Mouse (Mus musculus) lung, adult 2 months (tissue): ENCODE measurements around the gene Tcte1. TPM values are rescaled to one million over a fixed set of nuclear protein-coding genes. Genes with fewer than 3 reads are reported as not detected.
A peak's percentile ranks its signal among the peaks of the same experiment; 100 is the strongest.

Source experiments
- DNase-seq: peaks from one replicate; pipeline ENCODE4 v3.0.0; 2022
- H3K4me1 ChIP-seq: fragments of 200-500 bp; 2 replicates; pipeline ENCODE4 v1.6.1; 2011; ENCODE audit warnings: low read length; ENCODE audit not compliant: control insufficient read depth, insufficient read depth
- H3K4me3 ChIP-seq: fragments of 200-500 bp; replicated peaks from 2 replicates; pipeline ENCODE3; 2011; ENCODE audit warnings: low read depth, mild to moderate bottlenecking, control low read depth, low read length; ENCODE audit errors: extremely low read depth
- CTCF ChIP-seq: fragments of 200-500 bp; IDR thresholded peaks from 2 replicates; pipeline ENCODE4 v1.5.1; 2011; ENCODE audit warnings: mild to moderate bottlenecking, low read length, control low read depth; ENCODE audit not compliant: insufficient read depth
- POLR2A ChIP-seq: fragments of 200-500 bp; IDR thresholded peaks from 2 replicates; pipeline ENCODE4 v1.6.1; 2011; ENCODE audit warnings: low read depth, mild to moderate bottlenecking, control low read depth, low read length, borderline replicate concordance; ENCODE audit errors: extremely low read depth
- WGBS: fragments of 180-500 bp; shearing (Covaris S2); methylation state at CpG from one replicate; pipeline ENCODE4 v1.1.7; 2018; 5-methylcytosine and 5-hydroxymethylcytosine counted together
- polyA plus RNA-seq: library from polyadenylated mRNA; depleted of rRNA; stranded (reverse); fragments of >200 nt; gene quantifications from 2 replicates; pipeline ENCODE4 v1.2.3, GENCODE M21; 2012

Tcte1 gene
- polyA plus RNA-seq, 1 experiment: 11.0 TPM

DNA sequence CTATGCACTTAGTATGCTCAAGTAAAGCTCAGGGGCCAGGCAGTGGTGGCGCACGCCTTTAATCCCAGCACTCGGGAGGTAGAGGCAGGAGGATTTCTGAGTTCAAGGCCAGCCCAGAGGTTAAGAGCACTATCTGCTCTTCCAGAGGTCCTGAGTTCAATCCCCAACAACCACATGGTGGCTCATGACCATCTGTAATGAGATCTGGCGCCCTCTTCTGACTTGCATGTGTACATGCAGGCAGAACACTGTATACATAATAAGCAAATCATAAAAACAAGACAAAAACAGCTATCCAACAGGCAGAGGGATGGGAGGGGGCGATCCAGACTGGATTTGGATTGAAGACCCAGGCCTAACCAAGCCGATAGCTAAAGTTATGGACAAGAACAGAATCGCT lies 55.6 kb downstream of the Tcte1 start:
- WGBS: 78% methylated on average over 7 of the region's 7 CpGs
- TF ChIP-seq CTCF (peak; percentile 17; the same call in 1 of the 2 replicates), POLR2A (no peak)
- no peak for DNase-seq
- H3K4me3 ChIP-seq: no peak overlapping the region
- H3K4me1 ChIP-seq: peaks cover 10% of the 10 kb centered on the region

DNA sequence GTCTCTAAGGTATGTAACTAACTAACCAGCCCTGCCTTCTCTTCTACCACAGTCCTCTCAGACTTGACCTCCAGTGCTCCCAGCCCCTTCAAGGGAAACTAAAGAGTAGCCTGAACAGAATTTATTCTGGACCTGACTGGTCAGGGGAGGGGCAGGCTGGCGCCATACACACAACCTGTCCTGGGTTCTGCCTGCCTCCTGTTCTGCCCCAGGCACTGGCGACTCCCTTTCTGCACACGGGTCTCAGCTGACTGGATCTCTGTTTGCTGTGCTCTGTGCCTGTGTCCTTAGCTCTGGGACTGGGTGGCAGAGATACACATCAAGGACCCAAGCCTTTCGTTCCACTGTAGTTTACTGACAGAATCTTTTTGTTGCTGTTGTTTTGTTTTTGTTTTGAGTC lies 56.3 kb downstream of the Tcte1 start:
- no peak for DNase-seq
- WGBS: 76% methylated on average over 4 of the region's 4 CpGs
- no peak overlapping the region for H3K4me3 ChIP-seq
- TF ChIP-seq POLR2A (no peak), CTCF (no peak)
- H3K4me1 ChIP-seq: peaks cover 11% of the 10 kb centered on the region

GRCm38 (mm10) chr17:45580958-45581477 lies 57.8 kb downstream of the Tcte1 start:
- H3K4me3 ChIP-seq: no peak overlapping the region
- DNase-seq: no peak

DNA sequence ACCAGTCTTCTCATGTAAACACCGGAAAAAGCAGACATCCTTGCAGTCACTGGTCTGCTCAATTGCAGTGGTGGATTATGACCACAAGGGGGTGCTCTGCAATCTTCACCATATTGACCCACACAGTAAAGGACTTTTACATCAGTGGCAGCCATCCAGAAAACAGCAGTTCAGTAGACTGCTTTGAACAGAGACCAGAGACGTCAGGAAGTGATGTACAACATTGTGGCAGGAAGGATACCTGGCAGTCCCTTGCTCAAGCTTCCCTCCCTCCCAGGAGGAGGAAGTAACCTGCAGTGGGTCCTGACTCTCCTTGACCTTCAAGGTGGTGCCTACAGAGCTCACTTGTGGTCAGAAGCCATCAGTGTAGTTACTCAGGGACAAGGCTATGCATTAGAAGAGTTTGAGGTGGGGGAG lies 58.3 kb downstream of the Tcte1 start:
- WGBS: 3% methylated on average over 2 of the region's 2 CpGs
- Histone ChIP-seq H3K4me3 (no peak overlapping the region), H3K4me1 (peaks cover 23% of the 10 kb centered on the region)
- DNase-seq: peak; percentile 64
- peak; percentile 56 for TF ChIP-seq CTCF
- no peak for TF ChIP-seq POLR2A

More at GRCm38 (mm10) chr17:45580958-45581477, 57.8 kb downstream of the Tcte1 start:
- WGBS: 16% methylated on average over 12 of the region's 12 CpGs
- no peak for TF ChIP-seq CTCF
- TF ChIP-seq POLR2A: no peak
- peaks cover 22% of the 10 kb centered on the region for H3K4me1 ChIP-seq

DNA sequence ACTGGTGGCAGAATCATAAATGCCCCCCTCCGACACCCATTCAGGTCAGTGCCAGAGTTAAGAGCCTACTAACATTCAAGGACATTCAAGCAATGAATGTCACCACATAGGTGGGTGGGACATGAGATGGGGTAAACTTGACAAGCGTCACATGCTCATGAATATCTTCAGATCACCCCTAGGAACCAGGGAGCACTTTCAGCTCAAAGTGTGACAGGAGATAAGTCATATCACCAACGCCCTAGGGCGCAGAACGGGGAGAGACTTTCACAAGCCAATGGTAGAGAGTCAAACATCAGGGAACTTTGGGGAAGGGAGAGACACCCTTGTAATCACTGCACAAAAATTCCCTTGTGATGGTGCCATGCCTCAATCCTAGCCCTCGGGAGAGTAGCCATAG lies 59.0 kb downstream of the Tcte1 start:
- H3K4me1 ChIP-seq: peaks cover 23% of the 10 kb centered on the region
- no peak overlapping the region for H3K4me3 ChIP-seq
- TF ChIP-seq POLR2A: no peak
- no peak for TF ChIP-seq CTCF
- no peak for DNase-seq
- 92% methylated on average over 6 of the region's 6 CpGs for WGBS

GRCm38 (mm10) chr17:45582715-45583355 lies 59.6 kb downstream of the Tcte1 start:
- peaks cover 23% of the 10 kb centered on the region for H3K4me1 ChIP-seq
- TF ChIP-seq CTCF (peak; percentile 53), POLR2A (no peak)
- WGBS: 44% methylated on average over 6 of the region's 6 CpGs
- DNase-seq: no peak
- H3K4me3 ChIP-seq: no peak overlapping the region

DNA sequence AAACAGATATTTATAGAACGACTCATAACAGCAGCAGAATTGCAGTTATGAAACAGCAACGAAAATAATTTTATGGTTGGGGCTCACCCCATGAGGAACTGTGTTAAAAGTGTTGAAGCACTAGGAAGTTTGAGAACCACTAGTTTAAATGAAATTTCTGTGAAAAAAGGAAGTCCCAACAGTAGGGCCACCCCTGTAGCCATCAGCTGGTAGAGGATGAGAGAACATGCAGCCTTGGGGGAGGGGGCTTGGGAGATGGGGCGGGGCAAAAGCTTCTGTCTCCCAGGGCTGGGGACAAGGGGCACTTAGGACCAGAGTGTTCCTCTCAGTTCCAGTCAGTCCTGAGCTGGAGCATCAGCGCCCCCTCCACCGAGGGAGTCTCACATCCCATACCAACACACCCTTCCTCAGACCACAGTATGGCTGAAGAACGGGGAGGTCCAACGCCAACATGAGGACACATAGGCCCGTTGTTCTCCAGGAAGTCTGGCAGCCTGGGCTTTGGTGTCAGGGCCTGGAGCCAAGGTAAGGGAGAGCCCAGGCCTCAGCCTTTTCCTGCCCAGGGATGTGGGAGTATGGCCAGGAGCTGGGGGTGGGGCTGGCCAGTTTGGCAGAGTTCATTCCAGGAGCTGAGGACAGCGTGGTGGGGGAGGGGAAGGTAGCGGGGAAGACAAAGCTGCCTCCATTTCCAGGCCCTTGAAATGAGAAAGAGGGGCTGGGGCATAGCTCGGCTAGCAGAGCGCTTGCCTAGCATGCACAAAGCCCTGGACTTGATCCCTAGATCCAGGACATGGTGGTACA lies 61.1 kb downstream of the Tcte1 start:
- peak; percentile 27; the same call in 1 of the 2 replicates for TF ChIP-seq POLR2A
- TF ChIP-seq CTCF: no peak
- Histone ChIP-seq H3K4me1 (peaks cover 23% of the 10 kb centered on the region), H3K4me3 (peak overlapping the region; percentile 10)
- WGBS: 23% methylated on average over 12 of the region's 12 CpGs
- peak; percentile 73 for DNase-seq

- whole genome bisulfite sequencing: 19% methylated on average over 14 of the region's 14 CpGs
- Histone ChIP-seq H3K4me3 (no peak overlapping the region), H3K4me1 (peaks cover 23% of the 10 kb centered on the region)
- peak; percentile 60 for DNase-seq
- TF ChIP-seq CTCF (peak; percentile 77), POLR2A (peak; percentile 37; the same call in 1 of the 2 replicates)
Observed at GRCm38 (mm10) chr17:45584939-45585678, 61.9 kb downstream of the Tcte1 start.
